Mouse (Mus musculus) erythroblast, embryonic 14.5 days (primary cell): Measurements from ENCODE around the gene Fam118a. TPM values are rescaled to one million over a fixed set of nuclear protein-coding genes. Genes with fewer than 3 reads are reported as not detected.

Experiments used
- H3K27me3 ChIP-seq: 2 replicates; pipeline ENCODE4 v1.6.1; 2012; ENCODE audit warnings: inconsistent platforms; ENCODE audit not compliant: control insufficient read depth
- H3K36me3 ChIP-seq: 2 replicates; pipeline ENCODE4 v1.6.1; 2012; ENCODE audit warnings: mild to moderate bottlenecking, inconsistent platforms; ENCODE audit not compliant: control insufficient read depth
- H3K4me1 ChIP-seq: 2 replicates; pipeline ENCODE4 v1.6.1; 2012; ENCODE audit warnings: inconsistent platforms; ENCODE audit not compliant: control insufficient read depth
- H3K4me3 ChIP-seq: replicated peaks from 2 replicates; pipeline ENCODE3; 2012; ENCODE audit warnings: moderate library complexity, mild to moderate bottlenecking, inconsistent platforms
- H3K9me3 ChIP-seq: 2 replicates; pipeline ENCODE4 v1.6.1; 2012; ENCODE audit warnings: low read length, inconsistent platforms, mixed read lengths; ENCODE audit not compliant: control insufficient read depth
- GATA1 ChIP-seq: IDR thresholded peaks from 2 replicates; pipeline ENCODE4 v1.6.1; 2012; ENCODE audit warnings: low read length, inconsistent platforms, mixed read lengths
- TAL1 ChIP-seq: IDR thresholded peaks from 3 replicates; pipeline ENCODE4 v1.6.1; 2012; ENCODE audit warnings: low read length, inconsistent platforms, mixed read lengths
- polyA plus RNA-seq: library from polyadenylated mRNA; stranded (reverse); fragments of >175 nt; gene quantifications from 2 replicates; pipeline ENCODE4 v1.2.3, GENCODE M21; 2012

Fam118a gene
- polyA plus RNA-seq, 1 experiment: 0.42 TPM

DNA sequence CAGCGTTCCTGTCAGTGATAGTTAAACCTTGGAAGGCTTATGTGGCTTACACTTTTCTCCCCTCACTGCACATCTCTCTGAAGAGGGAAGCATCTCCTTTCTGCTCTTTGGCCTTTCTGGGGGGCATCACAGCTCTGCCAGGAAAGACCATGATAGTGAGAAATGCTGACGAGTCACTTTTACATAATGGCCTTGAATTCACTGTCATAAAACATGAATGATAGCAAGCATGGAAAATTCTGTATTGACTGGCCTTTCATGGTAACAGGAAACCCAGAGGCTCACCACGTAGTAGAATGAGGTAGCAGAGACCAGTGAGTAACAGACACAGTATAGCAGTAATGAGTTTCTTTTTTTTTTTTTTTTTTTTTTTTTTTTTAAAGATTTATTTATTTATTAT lies 25.4 kb downstream of the Fam118a start:
- peaks cover 66% of the 10 kb centered on the region for H3K36me3 ChIP-seq
- H3K9me3 ChIP-seq: no peaks in the 10 kb centered on the region
- no peak for TF ChIP-seq GATA1
- no peak for TF ChIP-seq TAL1
- peaks cover 20% of the 10 kb centered on the region for H3K4me1 ChIP-seq
- no peaks in the 10 kb centered on the region for H3K27me3 ChIP-seq
- no peak overlapping the region for H3K4me3 ChIP-seq

GRCm38 (mm10) chr15:85055186-85055585 lies 26.4 kb downstream of the Fam118a start:
- Histone ChIP-seq H3K27me3 (no peaks in the 10 kb centered on the region), H3K4me1 (peaks cover 9% of the 10 kb centered on the region), H3K36me3 (peaks cover 64% of the 10 kb centered on the region), H3K4me3 (no peak overlapping the region), H3K9me3 (no peaks in the 10 kb centered on the region)
- no peak for TF ChIP-seq TAL1
- TF ChIP-seq GATA1: no peak

GRCm38 (mm10) chr15:85063421-85063820 lies 34.7 kb downstream of the Fam118a start:
- H3K9me3 ChIP-seq: no peaks in the 10 kb centered on the region
- H3K27me3 ChIP-seq: no peaks in the 10 kb centered on the region
- TF ChIP-seq GATA1 (no peak), TAL1 (no peak; the same call in 2 of the 3 replicates)
- peaks cover 22% of the 10 kb centered on the region for H3K36me3 ChIP-seq
- no peak overlapping the region for H3K4me3 ChIP-seq
- peaks cover 2% of the 10 kb centered on the region; the same call in 1 of the 2 replicates for H3K4me1 ChIP-seq

GRCm38 (mm10) chr15:85070561-85070960 lies 41.8 kb downstream of the Fam118a start:
- Histone ChIP-seq H3K36me3 (no peaks in the 10 kb centered on the region), H3K4me3 (no peak overlapping the region), H3K4me1 (no peaks in the 10 kb centered on the region), H3K9me3 (no peaks in the 10 kb centered on the region), H3K27me3 (no peaks in the 10 kb centered on the region)
- TF ChIP-seq GATA1: no peak
- no peak for TF ChIP-seq TAL1

- no peak overlapping the region for H3K4me3 ChIP-seq
- H3K9me3 ChIP-seq: no peaks in the 10 kb centered on the region
- H3K36me3 ChIP-seq: no peaks in the 10 kb centered on the region
- no peaks in the 10 kb centered on the region for H3K4me1 ChIP-seq
- no peak for TF ChIP-seq GATA1
- TF ChIP-seq TAL1: no peak
- no peaks in the 10 kb centered on the region for H3K27me3 ChIP-seq
These were observed 43.9 kb downstream of the Fam118a start for GRCm38 (mm10) chr15:85072651-85073050.

DNA sequence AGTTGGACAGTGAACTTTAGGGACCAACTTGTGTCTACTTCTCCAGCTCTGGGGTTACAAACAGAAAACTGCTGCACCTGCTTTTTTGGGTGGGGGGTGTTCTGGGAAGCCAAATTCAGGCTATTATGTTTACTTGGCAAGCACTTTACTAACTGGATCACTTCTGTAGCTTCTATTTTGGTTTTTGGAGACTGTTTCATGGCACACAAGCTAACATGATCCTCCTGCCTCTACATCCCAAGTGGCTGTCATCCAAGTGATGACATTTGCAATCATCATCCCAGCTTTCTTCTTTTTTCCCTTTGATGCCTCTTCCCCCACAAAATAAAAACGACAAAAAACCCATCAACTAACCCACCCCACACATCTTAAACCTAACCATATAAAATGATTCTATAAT lies 56.9 kb downstream of the Fam118a start:
- no peak for TF ChIP-seq GATA1
- no peak for TF ChIP-seq TAL1

More for the DNA sequence above, 56.9 kb downstream of the Fam118a start:
- Histone ChIP-seq H3K27me3 (no peaks in the 10 kb centered on the region), H3K4me1 (no peaks in the 10 kb centered on the region), H3K4me3 (no peak overlapping the region), H3K9me3 (no peaks in the 10 kb centered on the region), H3K36me3 (no peaks in the 10 kb centered on the region)

Other genes starting within 250 kb of the Fam118a start
- gene Phf21b, start 172.9 kb upstream of the Fam118a start, polyA plus RNA-seq: 0.01 and 0.04 TPM in 2 replicates
- gene Gm29666, start 108.9 kb upstream of the Fam118a start, polyA plus RNA-seq: 0.01 TPM in 2 replicates
- gene Nup50, start 105.5 kb upstream of the Fam118a start, polyA plus RNA-seq: 1.5 and 2.2 TPM in 2 replicates
- 0.57 and 0.63 TPM in 2 replicates for gene 5031439G07Rik, start 40.4 kb upstream of the Fam118a start, polyA plus RNA-seq
- gene Upk3a, start 11.8 kb upstream of the Fam118a start, polyA plus RNA-seq: not detected in 2 replicates
- gene Smc1b, start 103.0 kb downstream of the Fam118a start, polyA plus RNA-seq: not detected in 2 replicates
- not detected in 2 replicates for gene Ribc2, start 103.1 kb downstream of the Fam118a start, polyA plus RNA-seq
- gene Fbln1, start 177.0 kb downstream of the Fam118a start, polyA plus RNA-seq: not detected in 2 replicates